Mouse (Mus musculus) hindbrain, embryonic 10.5 days (tissue): ENCODE measurements around the gene Oxa1l. TPM values are rescaled to one million over a fixed set of nuclear protein-coding genes. Genes with fewer than 3 reads are reported as not detected.

Experiments
- DNase-seq: peaks from one replicate; pipeline ENCODE4 v3.0.0-alpha.2; 2017; ENCODE audit warnings: low spot score
- H3K27ac ChIP-seq: fragments of 300-500 bp; sonication (generic); 2 replicates; pipeline ENCODE4 v1.5.1; 2016; ENCODE audit warnings: mild to moderate bottlenecking, moderate library complexity
- H3K27me3 ChIP-seq: fragments of 300-500 bp; sonication (generic); 2 replicates; pipeline ENCODE4 v1.6.1; 2016; ENCODE audit warnings: mild to moderate bottlenecking; ENCODE audit not compliant: poor library complexity, insufficient read depth, severe bottlenecking
- H3K36me3 ChIP-seq: fragments of 300-500 bp; sonication (generic); 2 replicates; pipeline ENCODE4 v1.6.1; 2016; ENCODE audit warnings: mild to moderate bottlenecking, moderate library complexity
- H3K4me1 ChIP-seq: fragments of 300-500 bp; sonication (generic); replicated peaks from 2 replicates; pipeline ENCODE4 v1.6.1; 2016; ENCODE audit warnings: mild to moderate bottlenecking
- H3K4me3 ChIP-seq: fragments of 300-500 bp; sonication (generic); 2 replicates; pipeline ENCODE4 v1.5.1; 2016; ENCODE audit warnings: mild to moderate bottlenecking, moderate library complexity
- H3K9me3 ChIP-seq: fragments of 300-500 bp; sonication (generic); 2 replicates; pipeline ENCODE4 v1.6.1; 2016; ENCODE audit warnings: mild to moderate bottlenecking, moderate library complexity
- WGBS: fragments of 180-500 bp; shearing (Covaris S2); methylation state at CpG from one replicate; pipeline ENCODE4 v1.1.7; 2016; 5-methylcytosine and 5-hydroxymethylcytosine counted together
- polyA plus RNA-seq: library from polyadenylated mRNA; unstranded; fragments of >200 nt; fragmentation: Nextera tagmentation; extraction: Ambion mirVana; gene quantifications from 2 replicates; pipeline ENCODE4 v1.2.1, GENCODE M21; 2016

Gene Oxa1l
- polyA plus RNA-seq, 1 experiment from 2014 or later, result 47.1 TPM

DNA sequence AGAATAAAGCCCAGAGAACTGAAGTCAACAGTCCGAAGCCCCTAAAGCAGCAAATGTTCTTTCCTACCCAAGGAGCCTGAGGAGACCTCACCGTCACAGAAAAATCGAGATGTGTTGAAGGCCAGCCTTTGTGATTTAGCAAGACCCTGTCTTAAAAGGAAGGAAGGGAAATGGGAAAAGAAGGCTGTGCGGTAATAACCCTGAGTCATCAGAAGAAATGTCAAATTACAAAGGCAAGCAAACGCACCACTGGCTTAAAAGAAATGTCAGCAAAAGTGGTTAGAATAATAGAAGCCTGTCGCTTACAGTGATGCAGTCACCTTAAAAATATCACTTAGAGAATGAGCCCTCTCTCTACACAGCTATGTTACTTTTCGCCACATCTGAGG is 37.9 kb downstream of the Oxa1l start:
- DNase-seq, result no peak
- H3K27ac ChIP-seq, result no peak overlapping the region
- peaks cover 2% of the 10 kb centered on the region; the same call in 1 of the 2 replicates for H3K4me1 ChIP-seq
- H3K36me3 ChIP-seq, result no peaks in the 10 kb centered on the region
- no peaks in the 10 kb centered on the region for H3K9me3 ChIP-seq
- no peaks in the 10 kb centered on the region for H3K27me3 ChIP-seq
- no peak overlapping the region for H3K4me3 ChIP-seq
- WGBS, result 77% methylated on average over 7 of the region's 7 CpGs

DNA sequence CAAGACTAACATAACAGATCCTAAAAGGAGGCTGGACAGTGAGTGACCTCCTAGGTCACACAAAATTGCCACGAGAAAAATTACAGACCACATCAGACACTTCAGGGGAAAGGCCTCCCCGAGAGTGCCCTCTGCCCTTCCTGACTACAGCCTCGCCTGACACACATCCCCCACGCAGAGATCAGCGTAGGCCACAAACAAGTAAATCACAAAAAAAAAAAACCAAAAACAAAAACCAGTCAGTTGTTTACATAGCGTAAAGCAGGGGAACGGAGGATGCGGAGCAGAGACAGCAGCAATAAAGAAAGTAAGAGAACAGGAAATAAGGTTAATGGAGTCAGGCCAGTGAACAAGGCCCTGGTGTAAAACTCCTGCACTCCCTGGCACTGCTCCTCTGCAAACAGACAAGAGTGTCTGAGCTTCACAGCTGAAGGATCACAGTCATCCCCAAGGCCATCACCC is 38.3 kb downstream of the Oxa1l start:
- H3K27me3 ChIP-seq, result no peaks in the 10 kb centered on the region
- H3K4me1 ChIP-seq, result peaks cover 2% of the 10 kb centered on the region; the same call in 1 of the 2 replicates
- 49% methylated on average over 8 of the region's 8 CpGs for WGBS

DNA sequence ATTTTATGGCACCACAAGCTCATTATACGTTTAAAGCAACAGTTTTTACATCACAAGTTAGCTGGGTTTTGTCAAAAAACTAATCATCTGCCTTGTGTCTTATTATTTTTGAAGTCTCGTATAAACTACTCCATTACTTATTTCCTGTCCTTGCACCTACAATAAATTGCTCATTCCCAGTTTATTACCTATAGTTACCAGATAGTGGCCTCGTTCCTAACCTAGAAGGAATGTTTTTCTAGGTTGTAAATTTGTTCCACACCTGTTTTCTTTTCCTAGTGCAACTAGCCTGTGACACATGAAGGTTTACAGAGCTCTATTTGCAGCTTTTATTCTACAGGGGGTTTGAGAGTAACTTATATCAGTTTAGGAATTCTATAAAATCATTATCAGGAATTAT is 41.1 kb downstream of the Oxa1l start:
- no peaks in the 10 kb centered on the region for H3K9me3 ChIP-seq
- H3K4me3 ChIP-seq, result no peak overlapping the region
- H3K36me3 ChIP-seq, result no peaks in the 10 kb centered on the region
- no peaks in the 10 kb centered on the region for H3K27me3 ChIP-seq
- 84% methylated on average over 3 of the region's 3 CpGs for WGBS
- H3K27ac ChIP-seq, result no peak overlapping the region
- H3K4me1 ChIP-seq, result peaks cover 2% of the 10 kb centered on the region; the same call in 1 of the 2 replicates
- no peak for DNase-seq

More for the DNA sequence above, 38.3 kb downstream of the Oxa1l start:
- no peak for DNase-seq
- Histone ChIP-seq H3K36me3 (no peaks in the 10 kb centered on the region), H3K9me3 (no peaks in the 10 kb centered on the region), H3K27ac (no peak overlapping the region), H3K4me3 (no peak overlapping the region)

DNA sequence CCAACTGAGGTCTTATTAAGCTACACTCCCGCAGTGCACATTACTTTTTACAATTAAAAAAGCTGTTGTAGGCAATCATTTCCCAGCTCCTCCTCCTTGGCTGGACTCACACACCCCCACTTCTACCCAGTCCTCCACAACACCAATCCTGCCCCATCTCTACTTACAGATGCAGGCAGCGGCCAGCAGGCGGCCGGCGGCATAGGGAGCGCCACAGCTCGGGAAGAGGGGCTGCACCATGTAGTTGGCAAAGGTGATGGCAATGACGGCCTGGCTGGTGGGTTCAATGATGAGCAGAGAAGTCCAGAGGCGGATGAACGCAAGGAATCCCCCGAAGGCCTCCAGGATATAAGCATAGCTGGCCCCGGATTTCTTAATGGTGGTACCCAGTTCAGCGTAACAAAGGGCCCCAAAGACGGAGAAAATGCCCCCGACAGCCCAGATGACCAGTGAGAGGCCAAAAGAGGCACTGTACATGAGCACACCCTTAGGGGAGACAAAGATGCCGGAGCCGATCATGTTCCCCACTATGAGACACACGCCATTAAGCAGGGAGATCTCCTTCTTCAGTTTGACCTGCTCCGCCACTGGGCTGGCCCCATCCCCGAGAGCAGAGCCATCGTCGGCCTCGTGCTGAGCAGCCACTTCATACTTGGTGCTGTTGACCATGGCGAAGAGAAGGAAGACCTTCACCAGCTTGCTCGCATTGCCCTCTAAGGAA is 47.9 kb downstream of the Oxa1l start:
- 84% methylated on average over 25 of the region's 25 CpGs for WGBS
- peaks cover 21% of the 10 kb centered on the region for H3K4me1 ChIP-seq
- DNase-seq, result no peak
- peaks cover 12% of the 10 kb centered on the region for H3K27me3 ChIP-seq
- no peaks in the 10 kb centered on the region for H3K36me3 ChIP-seq
- no peak overlapping the region for H3K4me3 ChIP-seq
- no peaks in the 10 kb centered on the region for H3K9me3 ChIP-seq
- no peak overlapping the region; the same call in 1 of the 2 replicates for H3K27ac ChIP-seq

DNA sequence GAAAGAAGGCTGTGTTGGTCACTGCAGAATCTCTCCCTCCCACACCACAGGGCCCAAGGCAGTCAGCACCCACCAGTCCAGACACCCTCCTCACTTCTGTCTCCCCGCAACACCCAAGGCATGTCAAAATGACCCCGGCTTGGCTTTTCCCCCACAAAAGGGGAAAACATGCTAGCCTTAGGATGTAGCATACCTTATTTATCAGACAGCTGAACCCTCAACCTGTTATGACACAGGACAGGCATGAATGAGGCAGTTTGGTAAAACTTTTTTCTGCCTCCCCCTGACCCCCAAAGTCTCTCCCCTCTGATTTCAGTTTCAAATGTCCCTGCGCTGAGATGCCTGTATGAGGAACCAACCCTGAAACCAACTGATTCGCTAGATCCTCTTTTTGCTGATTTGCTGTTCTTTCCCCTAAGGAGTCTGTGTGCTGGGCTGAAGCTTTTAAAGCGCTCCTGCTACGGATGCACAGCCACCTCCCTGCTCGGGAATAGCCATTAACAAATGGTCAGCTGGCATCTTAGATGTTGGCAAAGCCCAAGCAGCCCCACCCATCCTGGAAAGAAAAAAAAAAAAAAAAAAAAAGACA is 48.5 kb downstream of the Oxa1l start:
- Histone ChIP-seq H3K9me3 (no peaks in the 10 kb centered on the region), H3K4me3 (no peak overlapping the region), H3K27me3 (peaks cover 19% of the 10 kb centered on the region), H3K36me3 (no peaks in the 10 kb centered on the region), H3K27ac (no peak overlapping the region; the same call in 1 of the 2 replicates), H3K4me1 (peaks cover 28% of the 10 kb centered on the region)
- no peak for DNase-seq
- WGBS, result 79% methylated on average over 7 of the region's 7 CpGs

DNA sequence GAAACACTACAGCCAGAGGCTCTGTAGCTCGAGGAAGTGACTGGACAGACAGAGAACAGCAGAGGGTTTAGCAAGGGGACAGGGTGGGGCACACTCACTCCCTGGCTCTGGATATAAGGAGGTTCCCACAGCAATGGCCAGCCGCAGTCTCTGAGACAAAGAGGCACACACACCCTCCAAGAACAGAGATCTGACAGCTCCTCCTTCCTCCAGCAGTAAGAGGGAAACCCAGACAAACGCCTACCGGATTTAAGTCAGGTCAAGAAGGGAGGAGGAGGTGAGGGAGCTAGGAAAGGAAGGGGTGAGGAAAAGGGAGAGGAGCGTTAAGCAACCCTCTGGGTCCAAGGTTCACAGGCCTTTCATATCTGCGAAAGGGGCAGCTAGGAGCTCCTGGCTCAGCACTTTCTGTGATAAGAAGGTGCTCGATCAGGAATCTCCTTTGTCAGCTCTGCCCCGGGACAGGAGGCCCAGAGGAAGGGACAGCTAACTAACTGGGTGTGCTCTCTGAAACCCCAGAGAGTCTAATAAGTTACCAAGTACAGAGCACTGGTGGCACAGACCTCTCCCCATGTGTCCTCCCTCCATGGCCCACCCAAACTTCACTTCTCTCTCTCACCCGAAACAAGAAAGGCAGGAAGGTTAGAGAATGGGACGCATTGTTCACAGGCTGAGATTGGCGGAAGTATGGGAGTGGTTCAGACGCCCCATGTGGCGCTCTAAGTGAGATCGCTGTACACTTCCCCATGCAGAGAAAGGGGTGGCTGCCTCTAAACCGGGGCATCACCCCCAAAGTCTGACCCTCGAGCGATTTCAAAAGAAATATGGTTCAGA is 49.6 kb downstream of the Oxa1l start:
- H3K27ac ChIP-seq, result peak overlapping the region; percentile 75

DNA sequence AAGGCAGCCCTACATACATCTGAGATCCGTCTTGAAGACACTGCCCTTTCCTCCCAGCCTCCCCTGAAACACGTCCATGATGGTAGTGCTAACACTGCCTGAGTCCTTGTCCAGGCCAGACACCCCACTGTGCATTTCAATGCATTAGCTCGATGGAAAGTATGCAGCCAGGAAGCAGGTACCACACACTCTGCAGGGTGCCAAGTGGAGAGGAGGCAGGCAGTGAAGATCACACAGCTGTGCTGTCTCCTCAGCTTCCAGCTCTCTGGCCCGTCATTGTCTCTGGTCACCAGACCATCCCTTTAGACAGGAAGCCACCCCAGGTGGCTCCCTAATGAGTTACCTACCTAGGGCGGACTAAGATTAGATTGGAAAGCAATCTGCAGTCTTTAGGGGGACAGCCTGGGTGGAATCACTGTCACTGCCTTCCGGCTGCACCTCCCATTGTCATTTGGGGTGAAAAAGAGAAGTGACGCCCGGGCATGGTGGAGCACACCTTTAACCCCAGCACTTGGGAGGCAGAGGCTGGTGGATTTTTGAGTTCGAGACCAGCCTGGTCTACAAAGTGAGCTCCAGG is 51.5 kb downstream of the Oxa1l start:
- 33% methylated on average over 9 of the region's 9 CpGs for WGBS
- H3K4me1 ChIP-seq, result peaks cover 47% of the 10 kb centered on the region
- peaks cover 45% of the 10 kb centered on the region for H3K27me3 ChIP-seq
- no peak for DNase-seq
- H3K4me3 ChIP-seq, result no peak overlapping the region
- H3K36me3 ChIP-seq, result no peaks in the 10 kb centered on the region
- no peaks in the 10 kb centered on the region for H3K9me3 ChIP-seq
- no peak overlapping the region for H3K27ac ChIP-seq

More for the DNA sequence above, 49.6 kb downstream of the Oxa1l start:
- WGBS, result 45% methylated on average over 17 of the region's 17 CpGs
- no peak for DNase-seq
- Histone ChIP-seq H3K9me3 (no peaks in the 10 kb centered on the region), H3K4me1 (peaks cover 33% of the 10 kb centered on the region), H3K27me3 (peaks cover 29% of the 10 kb centered on the region), H3K36me3 (no peaks in the 10 kb centered on the region), H3K4me3 (no peak overlapping the region)

DNA sequence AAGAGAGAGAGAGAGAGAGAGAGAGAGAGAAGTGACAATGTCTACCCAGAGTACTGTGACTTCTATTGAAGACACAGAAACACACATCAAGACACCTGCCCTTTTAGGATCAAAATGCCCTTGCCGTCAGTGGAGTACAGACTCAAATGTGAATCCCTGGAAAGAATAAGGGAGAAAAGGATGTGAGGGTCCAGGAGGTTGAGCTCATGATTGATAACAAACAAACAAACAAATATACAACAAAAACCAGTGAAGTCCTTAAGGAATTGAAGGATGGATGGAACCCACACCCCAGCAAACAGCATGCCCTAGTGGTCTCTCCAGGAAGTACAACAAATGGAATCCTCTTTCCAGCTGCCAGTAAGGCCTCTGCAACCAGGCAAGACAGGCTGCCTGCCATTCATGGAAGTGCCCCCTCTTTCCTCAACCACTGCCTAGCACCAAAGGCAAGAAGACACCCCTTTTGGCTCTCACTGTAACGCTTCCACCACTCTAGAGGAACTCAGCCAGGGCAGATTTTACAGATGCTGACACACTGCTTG is 52.1 kb downstream of the Oxa1l start:
- 0 out of 2 replicates have a peak overlapping the region, but pooled peaks have one; percentile 16 for H3K27ac ChIP-seq
- DNase-seq, result peak; percentile 52
- H3K4me1 ChIP-seq, result peaks cover 53% of the 10 kb centered on the region
- 26% methylated on average over 2 of the region's 2 CpGs for WGBS
- H3K4me3 ChIP-seq, result no peak overlapping the region
- no peaks in the 10 kb centered on the region for H3K36me3 ChIP-seq
- peaks cover 51% of the 10 kb centered on the region for H3K27me3 ChIP-seq
- H3K9me3 ChIP-seq, result no peaks in the 10 kb centered on the region

DNA sequence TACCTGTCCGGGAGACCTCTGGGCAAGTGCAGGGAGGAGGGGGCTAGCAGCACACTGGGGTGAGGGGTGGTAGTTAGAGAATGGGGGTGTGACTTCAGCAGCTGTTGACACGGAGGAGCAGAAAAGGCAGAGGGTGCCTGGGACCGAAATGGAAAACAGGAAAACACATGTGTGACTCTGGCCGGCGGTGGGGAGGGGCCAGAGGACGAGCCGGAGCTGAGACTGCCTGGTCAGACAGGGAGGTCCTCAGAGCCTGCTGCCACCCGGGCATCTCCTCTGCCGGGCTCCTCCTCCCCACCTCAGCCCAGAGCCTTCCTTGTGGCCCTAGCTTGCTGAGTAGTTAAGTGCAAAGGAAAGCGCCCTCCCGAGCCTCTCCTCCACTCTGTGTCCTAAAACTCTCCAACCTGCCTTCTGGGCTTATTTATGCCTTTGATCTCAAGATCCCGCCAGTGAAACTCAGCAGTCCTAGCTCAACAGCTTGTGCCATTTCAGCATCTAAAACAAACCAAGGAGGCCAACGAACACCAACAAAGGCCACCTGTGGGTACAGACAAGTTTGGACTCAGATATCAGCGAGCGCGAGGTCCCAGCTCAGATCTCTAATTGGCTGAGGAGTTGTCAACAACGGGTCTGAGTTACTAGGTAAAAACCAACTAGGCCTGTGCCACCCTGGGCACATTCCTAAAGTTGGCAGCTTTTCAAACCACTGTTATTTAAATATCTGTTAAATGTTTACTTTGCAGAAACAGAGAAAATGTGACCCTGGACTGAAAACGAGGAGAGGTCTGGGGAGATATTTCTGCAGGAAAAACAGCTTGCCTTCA is 53.5 kb downstream of the Oxa1l start:
- Histone ChIP-seq H3K36me3 (no peaks in the 10 kb centered on the region), H3K4me3 (peak overlapping the region; percentile 22), H3K9me3 (no peaks in the 10 kb centered on the region), H3K4me1 (peaks cover 54% of the 10 kb centered on the region), H3K27me3 (peaks cover 55% of the 10 kb centered on the region), H3K27ac (peak overlapping the region; percentile 46; the same call in 1 of the 2 replicates)
- WGBS, result 6% methylated on average over 18 of the region's 18 CpGs
- DNase-seq, result no peak

DNA sequence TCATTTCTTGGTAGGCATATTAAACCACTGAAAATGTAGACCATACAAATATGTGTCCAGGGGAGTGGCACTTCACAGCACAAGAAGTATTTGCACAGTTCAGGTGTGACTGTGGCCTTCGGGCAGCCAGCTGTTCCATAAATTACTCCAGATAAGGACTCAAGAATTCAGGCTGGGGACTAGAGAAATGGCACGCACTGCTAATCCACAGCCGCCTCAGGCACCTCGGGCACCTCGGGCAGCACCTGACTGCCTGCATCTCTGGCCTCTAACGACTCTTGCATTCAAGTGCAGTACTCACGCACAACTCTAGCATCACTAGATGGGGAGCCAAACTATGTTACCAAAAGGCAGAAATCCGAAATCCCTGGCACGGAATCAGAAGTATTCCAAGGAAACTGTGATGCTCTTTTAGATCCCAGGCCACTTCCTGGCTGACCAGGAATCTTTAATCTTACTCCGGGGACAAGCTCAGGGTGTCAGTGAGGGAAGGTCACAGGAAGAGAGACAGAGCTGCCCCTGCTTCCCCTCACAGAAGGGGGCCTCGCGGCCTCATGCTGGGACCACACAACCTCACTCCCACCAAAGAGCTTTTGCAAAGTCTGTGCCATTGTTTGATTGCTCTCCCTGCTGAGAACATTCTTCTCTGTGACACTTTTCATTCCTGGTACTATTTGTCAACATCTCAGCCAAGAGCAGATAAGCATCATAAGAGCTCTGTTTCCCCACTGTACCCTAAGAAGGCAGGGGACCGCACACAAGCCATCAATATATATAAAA is 54.8 kb downstream of the Oxa1l start:
- no peak for DNase-seq
- H3K4me3 ChIP-seq, result no peak overlapping the region
- H3K9me3 ChIP-seq, result no peaks in the 10 kb centered on the region
- H3K27me3 ChIP-seq, result peaks cover 55% of the 10 kb centered on the region
- peaks cover 45% of the 10 kb centered on the region for H3K4me1 ChIP-seq
- 7% methylated on average over 13 of the region's 13 CpGs for WGBS
- no peaks in the 10 kb centered on the region for H3K36me3 ChIP-seq
- no peak overlapping the region for H3K27ac ChIP-seq

DNA sequence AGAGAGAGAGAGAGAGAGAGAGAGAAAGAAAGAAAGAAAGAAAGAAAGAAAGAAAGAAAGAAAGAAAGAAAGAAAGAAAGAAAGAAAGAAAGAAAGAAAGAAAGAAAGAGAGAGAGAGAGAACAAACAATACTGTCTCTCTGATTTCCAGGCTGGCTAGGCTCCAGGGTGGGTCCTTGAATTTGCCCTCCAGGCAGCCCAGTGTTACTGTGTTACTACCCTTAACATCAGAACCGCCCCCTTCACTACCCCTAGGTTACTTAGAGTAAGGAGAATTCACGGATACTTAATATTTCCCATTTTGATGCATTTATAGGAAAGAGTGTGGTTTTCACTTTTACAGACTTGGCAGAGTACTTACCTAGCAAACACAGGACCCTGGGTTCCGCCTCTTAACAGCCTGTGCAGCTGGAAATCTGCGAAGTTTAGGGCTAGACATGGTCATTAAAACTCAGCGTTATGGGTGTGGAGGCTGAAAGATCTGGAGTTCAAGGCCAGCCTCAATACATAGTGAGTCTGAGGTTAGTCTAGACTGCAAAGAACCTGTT is 55.7 kb downstream of the Oxa1l start:
- Histone ChIP-seq H3K36me3 (no peaks in the 10 kb centered on the region), H3K9me3 (no peaks in the 10 kb centered on the region), H3K27me3 (peaks cover 55% of the 10 kb centered on the region), H3K27ac (no peak overlapping the region), H3K4me1 (peaks cover 39% of the 10 kb centered on the region), H3K4me3 (no peak overlapping the region)
- DNase-seq, result no peak
- WGBS, result 18% methylated on average over 5 of the region's 5 CpGs
